Mouse (Mus musculus) megakaryocyte, adult 5-6 weeks (primary cell): ENCODE results near the gene Abcg8. TPM values are rescaled to one million over a fixed set of nuclear protein-coding genes. Genes with fewer than 3 reads are reported as not detected.

Experiments used
- ATAC-seq: 2 replicates; pipeline ENCODE4 v1.8.0; 2016; ENCODE audit warnings: mild to moderate bottlenecking, inconsistent platforms; ENCODE audit not compliant: poor library complexity, severe bottlenecking
- total RNA-seq, 2 experiments: library from RNA; stranded (forward) in 1 of 2; stranded (reverse) in 1 of 2; fragments of 153-499, 151-499 nt in 1 of 2; fragments of 221-1000, 200-1000 nt in 1 of 2; gene quantifications; 2 replicates each; pipeline versions ENCODE4 v1.2.3 to v1.2.4; 2015 to 2017

Gene Abcg8
- total RNA-seq, 2 experiments from 2014 or later: not detected

- no peak for ATAC-seq
Observed at GRCm38 (mm10) chr17:84707407-84707806, 31.3 kb downstream of the Abcg8 start.

GRCm38 (mm10) chr17:84708818-84709217 is 32.7 kb downstream of the Abcg8 start:
- no peak for ATAC-seq

GRCm38 (mm10) chr17:84709403-84709851 is 33.3 kb downstream of the Abcg8 start:
- ATAC-seq: no peak

- no peak for ATAC-seq
Observed at GRCm38 (mm10) chr17:84713563-84714164, 37.6 kb downstream of the Abcg8 start.

GRCm38 (mm10) chr17:84714930-84715329 is 38.8 kb downstream of the Abcg8 start:
- no peak for ATAC-seq

GRCm38 (mm10) chr17:84716252-84716872 is 40.3 kb downstream of the Abcg8 start:
- no peak for ATAC-seq

- ATAC-seq: no peak
Observed at GRCm38 (mm10) chr17:84717416-84717815, 41.3 kb downstream of the Abcg8 start.

GRCm38 (mm10) chr17:84719105-84719504 is 43.0 kb downstream of the Abcg8 start:
- peak; percentile 27; the same call in 1 of the 2 replicates for ATAC-seq

GRCm38 (mm10) chr17:84724028-84724427 is 47.9 kb downstream of the Abcg8 start:
- no peak for ATAC-seq

GRCm38 (mm10) chr17:84725163-84725562 is 49.1 kb downstream of the Abcg8 start:
- ATAC-seq: no peak

- ATAC-seq: 0 out of 2 replicates have a peak, but pooled peaks have one; percentile 27
Observed at GRCm38 (mm10) chr17:84728201-84728911, 52.3 kb downstream of the Abcg8 start.

GRCm38 (mm10) chr17:84729140-84729539 is 53.0 kb downstream of the Abcg8 start:
- ATAC-seq: no peak

- ATAC-seq: no peak
Observed at GRCm38 (mm10) chr17:84731361-84731760, 55.3 kb downstream of the Abcg8 start.

GRCm38 (mm10) chr17:84732612-84733011 is 56.5 kb downstream of the Abcg8 start:
- ATAC-seq: no peak

GRCm38 (mm10) chr17:84736719-84737118 is 60.6 kb downstream of the Abcg8 start:
- ATAC-seq: no peak

- ATAC-seq: no peak
Observed at GRCm38 (mm10) chr17:84738073-84738797, 62.1 kb downstream of the Abcg8 start.

- ATAC-seq: no peak
Observed at GRCm38 (mm10) chr17:84744256-84744655, 68.2 kb downstream of the Abcg8 start.

GRCm38 (mm10) chr17:84745001-84745400 is 68.9 kb downstream of the Abcg8 start:
- ATAC-seq: no peak

GRCm38 (mm10) chr17:84747212-84747611 is 71.1 kb downstream of the Abcg8 start:
- ATAC-seq: no peak

GRCm38 (mm10) chr17:84748152-84748682 is 72.1 kb downstream of the Abcg8 start:
- ATAC-seq: no peak

- no peak for ATAC-seq
Observed at GRCm38 (mm10) chr17:84749297-84749696, 73.2 kb downstream of the Abcg8 start.
